Mouse (Mus musculus) intestine, postnatal 0 days (tissue): ENCODE measurements at regions not wholly inside any gene's neighbourhood (a gene's known extent, or its start where the extent isn't known, plus 50 kb on each side); places are given as distances from the start of the nearest gene placed in this dataset.

Source experiments
- ATAC-seq: fragments of 200-750 bp; cut with Nextera tagmentation; 2 replicates; pipeline ENCODE4 v1.8.0; 2017; ENCODE audit warnings: mild to moderate bottlenecking, moderate TSS enrichment, moderate library complexity
- H3K27ac ChIP-seq: fragments of 300-500 bp; sonication (generic); 2 replicates; pipeline ENCODE4 v1.5.1; 2014; ENCODE audit warnings: mild to moderate bottlenecking, low read depth, low read length, moderate library complexity
- H3K27me3 ChIP-seq: fragments of 300-500 bp; sonication (generic); replicated peaks from 2 replicates; pipeline ENCODE4 v1.6.1; 2014; ENCODE audit warnings: low read length, mixed read lengths; ENCODE audit not compliant: control insufficient read depth, insufficient read depth
- H3K36me3 ChIP-seq: fragments of 300-500 bp; sonication (generic); 2 replicates; pipeline ENCODE4 v1.6.1; 2014; ENCODE audit warnings: mild to moderate bottlenecking, moderate library complexity; ENCODE audit not compliant: control insufficient read depth, insufficient read depth
- H3K4me1 ChIP-seq: fragments of 300-500 bp; sonication (generic); replicated peaks from 2 replicates; pipeline ENCODE4 v1.6.1; 2014; ENCODE audit warnings: antibody characterized with exemption, low read length, mixed read lengths; ENCODE audit not compliant: control insufficient read depth, insufficient read depth
- H3K4me2 ChIP-seq: fragments of 300-500 bp; sonication (generic); replicated peaks from 2 replicates; pipeline ENCODE4 v1.6.1; 2014; ENCODE audit warnings: low read depth, mild to moderate bottlenecking, moderate library complexity
- H3K4me3 ChIP-seq: fragments of 300-500 bp; sonication (generic); 2 replicates; pipeline ENCODE4 v1.5.1; 2014; ENCODE audit warnings: low read depth, low read length
- H3K9ac ChIP-seq: fragments of 300-500 bp; sonication (generic); 2 replicates; pipeline ENCODE4 v1.6.1; 2014; ENCODE audit warnings: mild to moderate bottlenecking, low read depth, low read length
- H3K9me3 ChIP-seq: fragments of 300-500 bp; sonication (generic); 2 replicates; pipeline ENCODE4 v1.6.1; 2016; ENCODE audit warnings: mixed run types; ENCODE audit not compliant: control insufficient read depth
- CTCF ChIP-seq: sonication (generic); IDR thresholded peaks from 2 replicates; pipeline ENCODE4 v1.5.1; 2016; ENCODE audit warnings: low read depth, mild to moderate bottlenecking, control low read depth, antibody characterized with exemption, moderate library complexity
- WGBS: fragments of 180-500 bp; shearing (Covaris S2); extraction: QIAGEN DNeasy Blood & Tissue Kit; methylation state at CpG from one replicate; pipeline ENCODE4 v1.1.7; 2014; 5-methylcytosine and 5-hydroxymethylcytosine counted together

DNA sequence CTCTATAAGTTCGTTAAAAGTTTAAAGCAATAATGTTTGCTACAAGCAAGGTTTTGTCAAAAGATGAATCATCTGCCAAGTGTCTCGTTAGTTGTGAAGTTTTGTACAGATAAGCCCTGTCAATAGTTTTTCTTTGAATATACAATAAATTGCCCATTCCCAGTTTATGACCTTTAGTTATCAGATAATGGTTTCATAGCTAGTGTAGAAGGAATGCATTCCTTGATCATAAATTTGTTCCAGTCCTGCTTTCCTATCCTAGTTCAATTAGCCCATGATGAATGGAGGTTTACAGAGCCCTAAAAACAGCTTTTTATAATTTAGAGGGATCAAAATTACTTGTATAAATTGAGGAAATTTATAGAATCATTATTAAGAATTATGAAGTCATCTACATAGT is 62.5 kb upstream of the Lrch2 start:
- Histone ChIP-seq H3K27me3 (no peaks in the 10 kb centered on the region), H3K4me3 (no peak overlapping the region), H3K4me2 (no peak overlapping the region), H3K9ac (no peak overlapping the region), H3K27ac (no peak overlapping the region), H3K36me3 (no peaks in the 10 kb centered on the region), H3K9me3 (no peaks in the 10 kb centered on the region), H3K4me1 (no peaks in the 10 kb centered on the region)
- no peak for ATAC-seq
- WGBS = 30% methylated on average over 2 of the region's 2 CpGs
- TF ChIP-seq CTCF = no peak

DNA sequence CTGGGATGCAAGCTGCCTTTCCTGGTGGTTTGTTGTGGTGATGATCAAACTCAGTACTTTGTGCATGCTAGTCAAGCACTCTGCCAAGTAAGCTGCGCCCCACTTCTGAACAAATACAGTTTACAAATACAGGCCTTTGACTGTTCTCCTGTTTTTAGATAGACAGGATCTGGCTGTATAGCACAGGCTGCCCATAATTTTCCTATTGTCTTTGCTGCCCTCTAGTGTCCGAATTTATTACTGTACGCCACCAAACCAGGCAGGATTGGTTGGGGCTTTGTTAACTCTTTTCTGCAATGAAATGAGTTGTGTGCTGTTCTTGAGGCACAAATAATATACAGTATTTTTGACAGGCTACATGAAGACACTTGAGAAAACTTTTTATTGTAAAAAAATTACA is 54.8 kb upstream of the Lrch2 start:
- Histone ChIP-seq H3K27ac (no peak overlapping the region), H3K27me3 (no peaks in the 10 kb centered on the region), H3K36me3 (no peaks in the 10 kb centered on the region), H3K9ac (no peak overlapping the region), H3K4me2 (no peak overlapping the region), H3K9me3 (no peaks in the 10 kb centered on the region), H3K4me1 (no peaks in the 10 kb centered on the region), H3K4me3 (no peak overlapping the region)
- peak; percentile 75 for TF ChIP-seq CTCF
- no peak for ATAC-seq
- 8% methylated on average over 3 of the region's 3 CpGs for WGBS
